Mouse (Mus musculus): ENCODE measurements around the gene Pde7b. TPM values are rescaled to one million over a fixed set of nuclear protein-coding genes. Genes with fewer than 3 reads are reported as not detected.

Gene Pde7b
- polyA plus RNA-seq, 1 experiment, result 25.4 TPM

- no peak overlapping the region for H3K27ac ChIP-seq (ENCODE audit: insufficient read depth, low read length)
- TF ChIP-seq POLR2A (IDR thresholded peaks at IDR 0.05; ENCODE audit: extremely low read depth, insufficient read depth, low read length), result no peak
- no peak for TF ChIP-seq CTCF (IDR thresholded peaks at IDR 0.05; ENCODE audit: extremely low read depth, insufficient read depth, low read length)
- no peaks in the 10 kb centered on the region for H3K4me1 ChIP-seq (ENCODE audit: control insufficient read depth, insufficient read depth, low read length)
- no peak overlapping the region for H3K4me3 ChIP-seq (ENCODE audit: insufficient read depth, low read length)
These were observed 246.4 kb downstream of the Pde7b start for GRCm38 (mm10) chr10:20478456-20478855.

- Histone ChIP-seq H3K4me3 (ENCODE audit: insufficient read depth, low read length) (no peak overlapping the region), H3K4me1 (ENCODE audit: control insufficient read depth, insufficient read depth, low read length) (no peaks in the 10 kb centered on the region), H3K27ac (ENCODE audit: insufficient read depth, low read length) (0 out of 2 replicates have a peak overlapping the region, but pooled peaks have one; percentile 19)
- TF ChIP-seq POLR2A (IDR thresholded peaks at IDR 0.05; ENCODE audit: extremely low read depth, insufficient read depth, low read length) (0 out of 2 replicates have a peak, but pooled peaks have one; percentile 23), CTCF (IDR thresholded peaks at IDR 0.05; ENCODE audit: extremely low read depth, insufficient read depth, low read length) (no peak)
These were observed 250.0 kb downstream of the Pde7b start for GRCm38 (mm10) chr10:20474831-20475230.

GRCm38 (mm10) chr10:20474036-20474435, 250.8 kb downstream of the Pde7b start:
- no peak overlapping the region for H3K27ac ChIP-seq (ENCODE audit: insufficient read depth, low read length)

GRCm38 (mm10) chr10:20473505-20473904, 251.4 kb downstream of the Pde7b start:
- Histone ChIP-seq H3K4me1 (ENCODE audit: control insufficient read depth, insufficient read depth, low read length) (no peaks in the 10 kb centered on the region), H3K27ac (ENCODE audit: insufficient read depth, low read length) (no peak overlapping the region), H3K4me3 (ENCODE audit: insufficient read depth, low read length) (no peak overlapping the region)
- TF ChIP-seq CTCF (IDR thresholded peaks at IDR 0.05; ENCODE audit: extremely low read depth, insufficient read depth, low read length) (no peak), POLR2A (IDR thresholded peaks at IDR 0.05; ENCODE audit: extremely low read depth, insufficient read depth, low read length) (no peak)

More at GRCm38 (mm10) chr10:20474036-20474435, 250.8 kb downstream of the Pde7b start:
- TF ChIP-seq CTCF (IDR thresholded peaks at IDR 0.05; ENCODE audit: extremely low read depth, insufficient read depth, low read length) (no peak), POLR2A (IDR thresholded peaks at IDR 0.05; ENCODE audit: extremely low read depth, insufficient read depth, low read length) (no peak)
- Histone ChIP-seq H3K4me3 (ENCODE audit: insufficient read depth, low read length) (no peak overlapping the region), H3K4me1 (ENCODE audit: control insufficient read depth, insufficient read depth, low read length) (no peaks in the 10 kb centered on the region)

- Histone ChIP-seq H3K4me1 (ENCODE audit: control insufficient read depth, insufficient read depth, low read length) (no peaks in the 10 kb centered on the region), H3K4me3 (ENCODE audit: insufficient read depth, low read length) (no peak overlapping the region), H3K27ac (ENCODE audit: insufficient read depth, low read length) (no peak overlapping the region)
- TF ChIP-seq CTCF (IDR thresholded peaks at IDR 0.05; ENCODE audit: extremely low read depth, insufficient read depth, low read length) (no peak), POLR2A (IDR thresholded peaks at IDR 0.05; ENCODE audit: extremely low read depth, insufficient read depth, low read length) (no peak)
These were observed 252.9 kb downstream of the Pde7b start for GRCm38 (mm10) chr10:20472007-20472406.

- Histone ChIP-seq H3K4me3 (ENCODE audit: insufficient read depth, low read length) (no peak overlapping the region), H3K4me1 (ENCODE audit: control insufficient read depth, insufficient read depth, low read length) (no peaks in the 10 kb centered on the region), H3K27ac (ENCODE audit: insufficient read depth, low read length) (no peak overlapping the region)
- TF ChIP-seq POLR2A (IDR thresholded peaks at IDR 0.05; ENCODE audit: extremely low read depth, insufficient read depth, low read length) (no peak), CTCF (IDR thresholded peaks at IDR 0.05; ENCODE audit: extremely low read depth, insufficient read depth, low read length) (no peak)
These were observed 260.2 kb downstream of the Pde7b start for GRCm38 (mm10) chr10:20464631-20465030.

- TF ChIP-seq POLR2A (IDR thresholded peaks at IDR 0.05; ENCODE audit: extremely low read depth, insufficient read depth, low read length), result no peak
- TF ChIP-seq CTCF (IDR thresholded peaks at IDR 0.05; ENCODE audit: extremely low read depth, insufficient read depth, low read length), result no peak
- Histone ChIP-seq H3K27ac (ENCODE audit: insufficient read depth, low read length) (no peak overlapping the region), H3K4me1 (ENCODE audit: control insufficient read depth, insufficient read depth, low read length) (no peaks in the 10 kb centered on the region), H3K4me3 (ENCODE audit: insufficient read depth, low read length) (no peak overlapping the region)
These were observed 260.9 kb downstream of the Pde7b start for GRCm38 (mm10) chr10:20463941-20464340.

GRCm38 (mm10) chr10:20462596-20462995, 262.3 kb downstream of the Pde7b start:
- no peak overlapping the region for H3K4me3 ChIP-seq (ENCODE audit: insufficient read depth, low read length)
- no peak for TF ChIP-seq POLR2A (IDR thresholded peaks at IDR 0.05; ENCODE audit: extremely low read depth, insufficient read depth, low read length)
- TF ChIP-seq CTCF (IDR thresholded peaks at IDR 0.05; ENCODE audit: extremely low read depth, insufficient read depth, low read length), result no peak
- no peak overlapping the region for H3K27ac ChIP-seq (ENCODE audit: insufficient read depth, low read length)
- H3K4me1 ChIP-seq (ENCODE audit: control insufficient read depth, insufficient read depth, low read length), result no peaks in the 10 kb centered on the region

- H3K4me1 ChIP-seq (ENCODE audit: control insufficient read depth, insufficient read depth, low read length), result no peaks in the 10 kb centered on the region
- H3K27ac ChIP-seq (ENCODE audit: insufficient read depth, low read length), result no peak overlapping the region
- TF ChIP-seq POLR2A (IDR thresholded peaks at IDR 0.05; ENCODE audit: extremely low read depth, insufficient read depth, low read length) (no peak), CTCF (IDR thresholded peaks at IDR 0.05; ENCODE audit: extremely low read depth, insufficient read depth, low read length) (no peak)
- H3K4me3 ChIP-seq (ENCODE audit: insufficient read depth, low read length), result no peak overlapping the region
These were observed 265.1 kb downstream of the Pde7b start for GRCm38 (mm10) chr10:20459657-20460350.

- no peak overlapping the region for H3K4me3 ChIP-seq (ENCODE audit: insufficient read depth, low read length)
- no peak overlapping the region for H3K27ac ChIP-seq (ENCODE audit: insufficient read depth, low read length)
- H3K4me1 ChIP-seq (ENCODE audit: control insufficient read depth, insufficient read depth, low read length), result no peaks in the 10 kb centered on the region; the same call in 1 of the 2 replicates
- TF ChIP-seq POLR2A (IDR thresholded peaks at IDR 0.05; ENCODE audit: extremely low read depth, insufficient read depth, low read length) (no peak), CTCF (IDR thresholded peaks at IDR 0.05; ENCODE audit: extremely low read depth, insufficient read depth, low read length) (no peak)
These were observed 265.7 kb downstream of the Pde7b start for GRCm38 (mm10) chr10:20459160-20459559.
